Mouse (Mus musculus): ENCODE measurements around the gene Atp6v1f. TPM values are rescaled to one million over a fixed set of nuclear protein-coding genes. Genes with fewer than 3 reads are reported as not detected.

Atp6v1f gene
- polyA plus RNA-seq, 2 experiments = 111 to 139 TPM

- no peaks in the 10 kb centered on the region for H3K9me3 ChIP-seq (ENCODE audit: control insufficient read depth, low read length)
- H3K9ac ChIP-seq (replicated peaks) = peak overlapping the region; percentile 53
- H3K27me3 ChIP-seq (ENCODE audit: control insufficient read depth, insufficient read depth, low read length) = no peaks in the 10 kb centered on the region; the same call in none of the 2 replicates
- no peak for TF ChIP-seq EP300 (IDR thresholded peaks at IDR 0.05; ENCODE audit: low read depth)
- TF ChIP-seq CTCF (IDR thresholded peaks at IDR 0.05; ENCODE audit: low read depth) = no peak
- ATAC-seq (ENCODE audit: insufficient read depth) (peak; percentile 94), DNase-seq (ENCODE audit: low read depth in 3 of 3, low spot score in 3 of 3) (peak; percentile 75 to 82 (median 78))
- H3K27ac ChIP-seq = no peak overlapping the region
- H3K4me3 ChIP-seq (ENCODE audit: insufficient read depth in 1 of 2, low read depth in 2 of 2, low read length in 2 of 2) = peak overlapping the region; percentile 47 to 48
- 5% methylated on average over 33 of the region's 33 CpGs for WGBS (ENCODE audit: insufficient replicate concordance)
- no peaks in the 10 kb centered on the region; the same call in 1 of the 2 replicates for H3K36me3 ChIP-seq (replicated peaks; ENCODE audit: control insufficient read depth, insufficient read depth, low read depth)
- 0 out of 4 replicates have a peak, but pooled peaks cover 0 to 1% of the 10 kb centered on the region in 2 experiments for H3K4me1 ChIP-seq (replicated peaks; ENCODE audit: control insufficient read depth in 2 of 2, insufficient read depth in 2 of 2, low read length in 1 of 2)
- H3K4me2 ChIP-seq (ENCODE audit: low read depth) = peak overlapping the region; percentile 79
These were observed 6.6 kb downstream of the Atp6v1f start for GRCm38 (mm10) chr6:29473941-29474691.

GRCm38 (mm10) chr6:29474736-29475135 lies 7.2 kb downstream of the Atp6v1f start:
- DNase-seq (ENCODE audit: low read depth in 3 of 3, low spot score in 3 of 3) (no peak), ATAC-seq (ENCODE audit: insufficient read depth) (no peak)
- H3K27ac ChIP-seq = no peak overlapping the region
- H3K9ac ChIP-seq (replicated peaks) = no peak overlapping the region
- 57% methylated on average over 2 of the region's 2 CpGs for WGBS (ENCODE audit: insufficient replicate concordance)
- no peaks in the 10 kb centered on the region for H3K4me1 ChIP-seq (replicated peaks; ENCODE audit: control insufficient read depth in 2 of 2, insufficient read depth in 2 of 2, low read length in 1 of 2)
- H3K4me3 ChIP-seq (ENCODE audit: insufficient read depth in 1 of 2, low read depth in 2 of 2, low read length in 2 of 2) = no peak overlapping the region; a peak in 1 of 4 replicates
- H3K36me3 ChIP-seq (replicated peaks; ENCODE audit: control insufficient read depth, insufficient read depth, low read depth) = no peaks in the 10 kb centered on the region; the same call in 1 of the 2 replicates
- peak overlapping the region; percentile 79 for H3K4me2 ChIP-seq (ENCODE audit: low read depth)
- no peaks in the 10 kb centered on the region for H3K9me3 ChIP-seq (ENCODE audit: control insufficient read depth, low read length)
- TF ChIP-seq EP300 (IDR thresholded peaks at IDR 0.05; ENCODE audit: low read depth) = no peak
- TF ChIP-seq CTCF (IDR thresholded peaks at IDR 0.05; ENCODE audit: low read depth) = no peak
- H3K27me3 ChIP-seq (ENCODE audit: control insufficient read depth, insufficient read depth, low read length) = no peaks in the 10 kb centered on the region; the same call in none of the 2 replicates

- H3K4me1 ChIP-seq (replicated peaks; ENCODE audit: control insufficient read depth in 2 of 2, insufficient read depth in 2 of 2, low read length in 1 of 2) = no peaks in the 10 kb centered on the region
- H3K27me3 ChIP-seq (ENCODE audit: control insufficient read depth, insufficient read depth, low read length) = no peaks in the 10 kb centered on the region; the same call in 1 of the 2 replicates
- ATAC-seq (ENCODE audit: insufficient read depth) (no peak), DNase-seq (ENCODE audit: low read depth in 3 of 3, low spot score in 3 of 3) (no peak)
- no peaks in the 10 kb centered on the region for H3K9me3 ChIP-seq (ENCODE audit: control insufficient read depth, low read length)
- WGBS (ENCODE audit: insufficient replicate concordance) = 78% methylated on average over 13 of the region's 13 CpGs
- no peaks in the 10 kb centered on the region for H3K36me3 ChIP-seq (replicated peaks; ENCODE audit: control insufficient read depth, insufficient read depth, low read depth)
- no peak overlapping the region for H3K4me2 ChIP-seq (ENCODE audit: low read depth)
- H3K9ac ChIP-seq (replicated peaks) = no peak overlapping the region
- no peak overlapping the region for H3K27ac ChIP-seq
- H3K4me3 ChIP-seq (ENCODE audit: insufficient read depth in 1 of 2, low read depth in 2 of 2, low read length in 2 of 2) = no peak overlapping the region
- no peak for TF ChIP-seq CTCF (IDR thresholded peaks at IDR 0.05; ENCODE audit: low read depth)
- TF ChIP-seq EP300 (IDR thresholded peaks at IDR 0.05; ENCODE audit: low read depth) = no peak
These were observed 15.2 kb downstream of the Atp6v1f start for GRCm38 (mm10) chr6:29482691-29483090.

- DNase-seq (ENCODE audit: low read depth in 3 of 3, low spot score in 3 of 3) (peak in 1 of 3 experiments; percentile 32), ATAC-seq (ENCODE audit: insufficient read depth) (peak; percentile 69)
- no peak overlapping the region for H3K27ac ChIP-seq
- H3K4me2 ChIP-seq (ENCODE audit: low read depth) = peak overlapping the region; percentile 51
- no peak overlapping the region for H3K9ac ChIP-seq (replicated peaks)
- TF ChIP-seq CTCF (IDR thresholded peaks at IDR 0.05; ENCODE audit: low read depth) (peak; percentile 92), EP300 (IDR thresholded peaks at IDR 0.05; ENCODE audit: low read depth) (no peak)
- H3K27me3 ChIP-seq (ENCODE audit: control insufficient read depth, insufficient read depth, low read length) = no peaks in the 10 kb centered on the region; the same call in 1 of the 2 replicates
- peak overlapping the region; percentile 23 to 44; a peak in 3 of 4 replicates for H3K4me3 ChIP-seq (ENCODE audit: insufficient read depth in 1 of 2, low read depth in 2 of 2, low read length in 2 of 2)
- H3K36me3 ChIP-seq (replicated peaks; ENCODE audit: control insufficient read depth, insufficient read depth, low read depth) = no peaks in the 10 kb centered on the region
- H3K9me3 ChIP-seq (ENCODE audit: control insufficient read depth, low read length) = no peaks in the 10 kb centered on the region
- no peaks in the 10 kb centered on the region for H3K4me1 ChIP-seq (replicated peaks; ENCODE audit: control insufficient read depth in 2 of 2, insufficient read depth in 2 of 2, low read length in 1 of 2)
- WGBS (ENCODE audit: insufficient replicate concordance) = 4% methylated on average over 26 of the region's 26 CpGs
These were observed 17.4 kb downstream of the Atp6v1f start for GRCm38 (mm10) chr6:29484716-29485559.
